Mouse (Mus musculus) spleen, adult 2 months (tissue): ENCODE measurements around the gene Serpina10.

Experiments used
- CTCF ChIP-seq: fragments of 200-500 bp; IDR thresholded peaks from 2 replicates; pipeline ENCODE4 v1.5.1; 2011; ENCODE audit warnings: mild to moderate bottlenecking, inconsistent platforms; ENCODE audit not compliant: insufficient read depth, insufficient read length, insufficient replicate concordance; ENCODE audit errors: extremely low read depth
- POLR2A ChIP-seq: fragments of 200-500 bp; IDR thresholded peaks from 2 replicates; pipeline ENCODE4 v1.6.1; 2011; ENCODE audit warnings: low read depth, low read length, inconsistent platforms

DNA sequence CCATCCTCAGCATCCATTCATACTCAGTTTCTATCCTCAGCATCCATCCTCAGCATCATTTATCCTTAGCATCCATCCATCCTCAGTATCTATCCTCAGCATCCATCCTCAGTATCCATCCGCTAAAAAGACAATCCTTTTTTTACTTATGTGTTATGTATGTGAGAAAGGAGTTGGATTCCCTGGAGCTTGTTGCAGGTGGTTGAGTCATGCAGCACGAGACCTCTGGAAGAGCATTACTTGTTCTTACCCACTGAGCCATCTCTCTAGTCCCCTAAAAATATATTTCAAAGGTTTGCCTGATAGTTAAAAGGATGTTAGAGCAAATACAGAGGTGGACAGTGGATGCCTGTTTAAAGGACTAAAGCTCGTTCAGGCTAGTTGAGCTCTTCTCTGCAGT is 29.4 kb downstream of the Serpina10 start:
- TF ChIP-seq CTCF (no peak), POLR2A (no peak)
